Mouse (Mus musculus): ENCODE data around the gene Luc7l. TPM values are rescaled to one million over a fixed set of nuclear protein-coding genes. Genes with fewer than 3 reads are reported as not detected.
"Not testable (repeated sequence)": the region's sequence is repeated elsewhere in the genome, so short reads cannot be mapped to it uniquely, and the experiment has no call there.

Gene Luc7l
- total RNA-seq, 2 experiments from 2014 or later = 50.0 to 74.6 TPM

DNA sequence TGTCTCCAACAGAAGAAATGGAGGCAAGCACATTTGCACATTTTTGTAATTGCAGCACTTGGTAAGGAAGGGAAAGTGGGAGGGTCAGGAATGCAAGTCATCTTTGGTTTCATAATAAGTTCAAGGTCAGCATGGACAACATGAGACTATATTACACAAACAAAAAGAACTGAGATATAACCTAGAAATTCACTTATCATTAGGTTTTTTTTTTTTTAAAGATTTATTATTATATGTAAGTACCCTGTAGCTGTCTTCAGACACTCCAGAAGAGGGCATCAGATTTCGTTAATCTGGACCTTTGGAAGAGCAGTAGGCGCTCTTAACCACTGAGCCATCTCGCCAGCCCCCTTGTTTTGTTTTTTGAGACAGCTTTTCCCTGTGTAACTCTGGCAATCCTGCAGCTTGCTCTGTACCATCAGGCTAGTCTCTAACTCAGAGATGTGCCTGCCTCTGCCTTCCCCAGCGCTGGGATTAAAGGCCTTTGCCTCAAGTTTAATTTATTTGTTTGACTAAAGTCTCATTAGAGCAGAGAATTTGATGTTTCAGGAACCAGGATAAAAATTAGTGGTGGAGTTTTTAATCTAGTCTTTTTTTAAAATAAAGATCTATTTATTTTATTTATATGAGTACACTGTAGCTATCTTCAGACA lies 684 bp upstream of the Luc7l start:
- DNase-seq = no peak

DNA sequence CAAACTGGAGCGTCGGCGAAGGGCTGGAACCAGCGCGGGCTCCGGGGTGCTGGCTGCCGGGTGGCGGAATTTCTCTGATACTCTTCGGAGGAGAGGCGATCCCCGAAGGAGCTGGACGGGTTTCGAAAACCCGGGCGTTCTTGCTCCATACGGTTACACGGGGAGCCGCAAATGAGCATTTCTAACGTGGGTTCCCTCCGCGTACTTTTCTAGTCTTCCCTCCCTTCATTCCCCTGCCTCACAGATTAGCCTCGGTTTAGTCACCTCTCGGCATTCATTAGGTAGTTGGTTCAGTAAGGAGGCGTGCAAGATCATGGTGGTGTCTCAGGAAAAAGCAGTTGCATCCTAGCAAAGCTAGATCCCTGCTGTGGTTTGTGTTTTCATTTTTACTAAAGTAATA lies 703 bp downstream of the Luc7l start:
- no peak for DNase-seq

DNA sequence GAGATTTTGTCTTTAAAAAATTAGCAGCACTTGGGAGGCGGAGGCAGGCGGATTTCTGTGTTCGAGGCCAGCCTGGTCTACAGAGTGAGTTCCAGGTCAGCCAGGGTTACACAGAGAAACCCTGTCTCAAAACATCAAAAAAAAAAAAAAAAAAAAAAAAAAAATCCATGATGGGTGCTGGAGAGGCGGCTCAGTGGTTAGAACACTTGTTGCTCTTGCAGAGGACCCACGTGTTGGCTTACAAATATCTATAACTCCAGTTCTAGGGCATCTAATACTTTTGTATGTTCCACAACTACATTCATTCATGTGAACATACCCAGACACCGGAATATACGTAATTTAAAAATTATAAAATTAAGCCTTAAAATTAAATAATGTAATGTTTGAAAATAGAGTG lies 2.6 kb downstream of the Luc7l start:
- no peak for DNase-seq

DNA sequence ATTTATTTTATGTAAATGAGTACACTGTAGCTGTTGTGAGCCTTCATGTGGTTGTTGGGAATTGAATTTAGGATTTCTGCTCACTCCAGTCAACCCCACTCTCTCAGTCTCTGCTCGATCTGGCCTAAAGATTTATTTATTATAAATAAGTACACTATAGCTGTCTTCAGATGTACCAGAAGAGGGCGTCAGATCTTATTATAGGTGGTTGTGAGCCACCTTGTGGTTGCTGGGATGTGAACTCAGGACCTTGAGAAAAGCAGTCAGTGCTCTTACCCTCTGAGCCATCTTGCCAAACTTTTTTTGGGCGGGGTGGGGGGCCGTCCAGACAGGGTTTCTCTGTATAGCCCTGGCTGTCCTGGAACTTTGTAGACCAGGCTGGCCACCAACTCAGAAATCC lies 9.1 kb downstream of the Luc7l start:
- no peak for DNase-seq

DNA sequence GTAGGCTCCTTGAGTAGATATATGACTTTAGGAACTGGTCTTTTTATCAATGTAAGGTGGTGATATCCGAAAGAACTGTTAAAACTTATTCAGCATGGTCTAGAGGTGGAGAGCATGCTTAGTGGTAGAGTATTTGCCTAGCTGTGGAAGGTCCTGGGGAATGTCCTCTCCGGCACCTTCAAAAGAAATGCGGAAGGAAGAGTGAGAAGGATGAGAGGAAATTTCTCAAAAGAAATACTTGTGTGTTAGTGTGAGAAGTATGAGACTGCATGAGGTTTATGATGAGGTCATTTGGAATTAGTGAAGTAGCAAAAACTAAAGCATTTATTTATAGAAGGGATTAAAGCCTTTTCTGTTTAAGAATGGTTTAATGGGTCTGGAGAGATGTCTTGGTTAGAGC lies 9.7 kb downstream of the Luc7l start:
- no peak for DNase-seq

DNA sequence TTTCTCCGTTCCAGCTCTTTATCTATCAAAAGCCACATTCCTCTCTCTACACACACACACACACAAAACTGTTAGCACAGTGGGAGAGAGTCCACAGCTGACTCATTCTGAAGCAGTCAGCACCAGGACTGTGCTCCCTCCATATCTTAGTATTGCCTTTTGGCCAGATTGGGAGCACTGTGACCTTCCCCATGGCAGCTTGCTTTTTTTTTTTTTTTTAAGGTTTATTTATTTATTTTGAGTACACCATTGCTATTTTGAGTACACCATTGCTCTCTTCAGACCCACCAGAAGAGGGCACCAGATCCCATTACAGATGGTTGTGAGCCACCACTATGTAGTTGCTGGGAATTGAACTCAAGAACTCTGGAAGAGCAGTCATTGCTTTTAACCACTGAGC lies 16.2 kb downstream of the Luc7l start:
- peak; percentile 16 to 31 for DNase-seq

DNA sequence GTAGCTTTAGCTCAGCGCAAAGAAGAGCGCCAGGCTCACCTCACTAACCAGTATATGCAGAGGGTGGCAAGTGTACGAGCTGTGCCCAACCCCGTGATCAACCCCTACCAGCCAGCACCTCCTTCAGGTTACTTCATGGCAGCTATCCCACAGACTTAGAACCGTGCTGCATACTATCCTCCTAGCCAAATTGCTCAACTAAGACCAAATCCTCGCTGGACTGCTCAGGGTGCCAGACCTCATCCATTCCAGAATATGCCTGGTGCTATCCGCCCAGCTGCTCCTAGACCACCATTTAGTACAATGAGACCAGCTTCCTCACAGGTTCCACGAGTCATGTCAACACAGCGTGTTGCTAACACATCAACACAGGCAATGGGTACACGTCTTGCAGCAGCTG lies 16.9 kb downstream of the Luc7l start:
- not testable (repeated sequence) for DNase-seq

DNA sequence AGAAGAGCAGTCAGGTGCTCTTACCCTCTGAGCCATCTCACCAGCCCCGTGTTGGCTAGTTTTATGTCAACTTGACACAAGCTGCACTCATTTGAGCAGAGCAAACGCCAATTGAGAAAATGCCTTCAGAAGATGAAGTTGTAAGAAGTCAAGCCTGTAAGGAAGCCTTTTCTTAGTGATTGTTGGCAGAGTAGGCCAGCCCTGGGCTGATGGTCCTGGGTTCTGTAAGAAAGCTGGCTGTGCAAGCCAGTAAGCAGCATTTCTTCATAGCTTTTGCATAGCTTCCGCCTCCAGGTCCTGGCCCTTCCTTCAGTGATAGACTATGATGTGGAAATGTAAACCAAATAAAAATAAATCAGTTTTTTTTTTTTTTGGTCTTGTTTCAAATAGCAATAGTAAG lies 19.9 kb downstream of the Luc7l start:
- DNase-seq = no peak

DNA sequence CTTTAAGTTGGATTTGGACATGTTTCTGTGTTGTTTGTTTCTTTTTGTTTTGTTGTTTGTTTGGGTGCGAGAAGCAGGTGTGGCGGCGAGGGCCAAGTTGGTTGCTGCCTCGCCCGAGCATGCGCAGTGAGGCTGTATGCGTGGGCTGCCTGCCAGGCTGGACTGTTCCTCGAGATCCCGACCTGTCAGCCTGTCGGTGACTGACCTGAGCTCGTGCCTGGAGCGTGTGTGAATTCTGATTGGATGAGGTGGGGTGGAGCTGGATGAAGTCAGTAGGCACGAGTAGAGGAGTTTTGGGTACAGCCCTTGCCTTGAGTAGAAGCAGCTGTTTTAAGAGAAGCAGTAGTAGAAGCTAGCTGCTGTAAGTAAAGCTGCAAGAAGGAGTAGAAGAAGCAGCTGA lies 23.2 kb downstream of the Luc7l start:
- no peak for DNase-seq

GRCm38 (mm10) chr17:26276711-26277110 lies 24.0 kb downstream of the Luc7l start:
- DNase-seq = peak; percentile 11 to 44

DNA sequence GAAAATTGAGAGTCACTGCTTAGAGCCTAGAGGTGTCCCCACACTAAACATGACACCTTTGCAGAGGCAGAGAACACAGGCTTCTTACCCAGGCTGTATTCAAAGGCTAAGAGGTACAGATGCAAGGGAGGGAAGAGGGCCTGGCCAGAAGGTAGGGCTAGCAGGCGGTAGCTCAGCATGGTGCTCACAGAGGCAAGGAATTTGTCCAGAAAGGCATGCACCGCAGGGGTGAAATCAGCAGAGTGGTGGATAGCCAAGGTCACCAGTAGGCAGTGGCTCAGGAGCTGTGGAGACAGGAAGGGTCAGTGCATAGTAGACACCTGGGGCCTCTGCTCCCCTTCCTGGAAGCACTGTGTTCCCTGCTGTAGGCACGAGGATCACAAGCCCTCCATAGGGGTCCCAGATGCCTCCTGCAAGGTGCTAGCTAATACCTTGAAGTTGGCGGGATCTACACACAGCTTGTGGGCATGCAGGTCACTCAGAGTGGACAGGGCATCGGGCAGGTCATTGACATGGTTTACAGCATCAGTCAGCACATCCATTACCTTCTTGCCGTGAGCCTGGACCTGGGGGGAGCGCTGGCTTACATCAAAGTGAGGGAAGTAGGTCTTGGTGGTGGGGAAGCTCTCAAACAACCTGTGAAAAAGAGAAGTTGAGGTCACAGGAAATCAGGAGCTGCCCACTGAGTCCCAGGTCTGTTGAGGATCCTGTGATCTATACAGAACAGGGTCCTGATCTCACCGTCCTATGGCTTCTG lies 33.7 kb downstream of the Luc7l start:
- no peak for DNase-seq

DNA sequence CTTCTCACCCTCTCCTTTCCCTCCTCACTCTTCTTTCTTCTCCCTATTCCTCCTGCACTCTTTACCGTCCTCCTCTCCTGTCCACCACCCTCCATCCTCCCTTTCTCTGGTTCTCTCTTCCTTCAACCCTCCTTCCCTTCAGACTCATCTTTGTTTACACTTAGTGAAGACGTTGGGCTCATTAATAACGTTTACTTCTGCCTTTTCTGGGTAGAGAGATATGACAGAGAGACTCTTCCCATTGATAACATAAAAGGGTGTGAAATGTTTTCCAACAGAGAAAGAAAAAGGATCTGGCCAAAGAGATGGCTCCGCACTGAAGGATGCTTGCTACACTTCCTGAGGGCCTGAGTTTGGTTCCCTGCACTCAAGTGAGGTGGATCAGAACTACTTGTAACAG lies 36.8 kb downstream of the Luc7l start:
- DNase-seq = no peak

- not testable (repeated sequence) for DNase-seq
These were observed 45.6 kb downstream of the Luc7l start for GRCm38 (mm10) chr17:26298318-26298717.

- DNase-seq = peak; percentile 80 to 88
These were observed 61.6 kb downstream of the Luc7l start for GRCm38 (mm10) chr17:26314291-26314690.

DNA sequence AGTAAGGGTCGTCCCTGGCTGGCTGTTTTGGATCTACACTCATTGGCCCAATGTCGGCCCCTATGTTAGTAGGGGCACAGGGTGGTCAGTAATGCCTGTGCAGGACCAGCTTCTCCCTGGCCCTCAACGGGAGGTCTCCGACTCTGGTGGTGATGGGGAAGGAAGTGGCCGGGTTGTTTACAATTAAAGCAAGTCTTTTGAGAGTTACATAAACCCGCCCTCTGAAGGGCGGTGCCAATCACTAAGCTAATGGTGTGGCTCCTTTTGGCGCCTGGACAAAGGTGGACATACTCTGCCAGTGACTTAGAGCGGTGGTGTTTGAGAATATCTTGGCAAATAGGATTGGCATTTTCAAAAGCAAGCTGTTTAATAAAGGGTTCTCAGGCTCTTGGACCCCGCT lies 62.8 kb downstream of the Luc7l start:
- no peak for DNase-seq

DNA sequence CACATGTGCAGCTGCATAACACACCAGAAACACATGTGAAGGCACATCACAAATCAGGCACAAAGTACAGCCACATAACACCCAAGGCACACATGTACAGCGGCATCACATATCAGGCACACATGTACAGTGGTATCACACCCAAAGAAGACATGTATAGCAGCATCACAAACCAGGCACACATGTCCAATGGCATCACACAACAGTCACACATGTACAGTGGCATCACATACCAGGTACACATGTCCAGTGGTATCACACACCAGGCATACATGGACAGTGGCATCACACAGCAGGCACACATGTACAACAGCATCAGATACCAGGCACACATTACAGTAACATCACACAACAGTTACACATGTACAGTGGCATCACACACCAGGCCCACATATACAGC lies 65.7 kb downstream of the Luc7l start:
- DNase-seq = no peak

Other genes with a start within 250 kb of the Luc7l start
- gene Rab11fip3, start 183.3 kb upstream of the Luc7l start, total RNA-seq (2021) = 10 to 100 TPM; 17.9 to 21.9 TPM
- gene Decr2, start 162.6 kb upstream of the Luc7l start, total RNA-seq (2021) = 10 to 100 TPM; 17.8 to 27.2 TPM
- 1 to 10 TPM; 2.2 to 3.5 TPM for gene Nme4, start 157.3 kb upstream of the Luc7l start, total RNA-seq (2021)
- 1 to 10 TPM; 5.4 to 9.4 TPM for gene Tmem8, start 139.6 kb upstream of the Luc7l start, total RNA-seq (2021)
- 10 to 100 TPM; 85.8 to 88.4 TPM for gene Mrpl28, start 129.4 kb upstream of the Luc7l start, total RNA-seq (2021)
- gene Axin1, start 114.2 kb upstream of the Luc7l start, total RNA-seq (2021) = 10 to 100 TPM; 35.1 to 42.1 TPM
- gene Pdia2, start 53.8 kb upstream of the Luc7l start, total RNA-seq (2021) = 1 to 10 TPM in 1 of 2 experiments, under 1 TPM in 1; 0.72 to 1.3 TPM
- 10 to 100 TPM; 29.6 to 35.1 TPM for gene Rgs11, start 49.9 kb upstream of the Luc7l start, total RNA-seq (2021)
- 10 to 100 TPM; 10.4 TPM for gene Arhgdig, start 45.1 kb upstream of the Luc7l start, total RNA-seq (2021)
- 100 to 1,000 TPM; 107 to 126 TPM for gene Fam234a, start 8.7 kb upstream of the Luc7l start, total RNA-seq (2021)
- 10 to 100 TPM; 43.0 to 57.4 TPM for gene Neurl1b, start 161.9 kb downstream of the Luc7l start, total RNA-seq (2021)